Mouse (Mus musculus): ENCODE results near the gene Igf1r. TPM values are rescaled to one million over a fixed set of nuclear protein-coding genes. Genes with fewer than 3 reads are reported as not detected.

The Igf1r gene
- polyA plus RNA-seq, 1 experiment from 2014 or later: 19.6 TPM

DNA sequence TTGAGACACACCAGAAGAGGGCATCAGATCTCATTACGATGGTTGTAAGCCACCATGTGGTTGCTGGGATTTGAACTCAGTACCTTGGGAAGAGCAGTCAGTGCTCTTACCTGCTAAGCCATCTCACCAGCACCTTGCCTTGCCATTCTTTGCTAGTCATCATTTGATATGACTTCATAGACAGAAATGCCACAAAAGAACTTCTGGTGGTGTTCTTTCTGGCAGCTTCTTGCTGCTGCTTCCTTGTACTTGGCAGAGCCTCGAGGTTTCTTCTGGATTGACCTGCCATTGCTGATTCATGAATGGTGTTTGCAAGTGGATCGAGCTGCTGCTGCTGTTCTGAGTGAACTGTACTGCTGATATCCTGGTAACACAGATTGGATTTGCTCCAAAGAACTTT lies 298.3 kb downstream of the Igf1r start:
- H3K36me3 ChIP-seq: no peaks in the 10 kb centered on the region
- no peak for ATAC-seq (ENCODE audit: borderline replicate concordance, extremely low read depth, low FRiP score, low TSS enrichment)
- no peaks in the 10 kb centered on the region for H3K9me3 ChIP-seq
- H3K4me1 ChIP-seq: no peaks in the 10 kb centered on the region
- WGBS: 84% methylated on average over 3 of the region's 3 CpGs
- H3K9ac ChIP-seq: no peak overlapping the region
- no peak overlapping the region for H3K27ac ChIP-seq
- H3K27me3 ChIP-seq: no peaks in the 10 kb centered on the region
- no peak overlapping the region for H3K4me2 ChIP-seq
- no peak overlapping the region for H3K4me3 ChIP-seq

DNA sequence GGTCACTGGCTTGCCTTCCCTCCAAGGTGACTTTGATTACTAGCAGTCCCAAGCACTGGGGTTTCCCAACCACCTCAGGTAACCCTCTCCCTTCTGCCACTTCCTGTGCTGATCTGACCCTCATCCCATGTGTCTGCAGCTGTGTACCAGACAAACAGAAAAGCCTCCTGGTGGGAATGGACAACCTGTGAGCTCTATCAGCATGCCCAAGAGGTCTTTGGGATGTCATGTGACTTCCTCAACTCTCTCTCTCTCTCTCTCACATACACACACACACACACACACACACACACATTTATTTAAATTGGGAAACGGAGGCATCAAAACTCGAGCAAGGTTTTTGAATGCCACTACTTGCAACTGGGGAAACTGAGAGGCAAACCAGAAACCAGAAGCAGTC lies 305.1 kb downstream of the Igf1r start:
- peak overlapping the region; percentile 50; the same call in 1 of the 2 replicates for H3K27ac ChIP-seq
- ATAC-seq (ENCODE audit: borderline replicate concordance, extremely low read depth, low FRiP score, low TSS enrichment): no peak
- no peaks in the 10 kb centered on the region for H3K36me3 ChIP-seq

GRCm38 (mm10) chr7:68258326-68259150 lies 305.9 kb downstream of the Igf1r start:
- H3K9me3 ChIP-seq: no peaks in the 10 kb centered on the region
- H3K4me3 ChIP-seq: no peak overlapping the region
- H3K9ac ChIP-seq: no peak overlapping the region
- H3K27ac ChIP-seq: peak overlapping the region; percentile 50
- peak; percentile 40; the same call in 1 of the 2 replicates for ATAC-seq (ENCODE audit: borderline replicate concordance, extremely low read depth, low FRiP score, low TSS enrichment)
- H3K36me3 ChIP-seq: no peaks in the 10 kb centered on the region
- WGBS: 66% methylated on average over 17 of the region's 17 CpGs
- H3K4me1 ChIP-seq: peaks cover 23% of the 10 kb centered on the region
- H3K4me2 ChIP-seq: no peak overlapping the region
- H3K27me3 ChIP-seq: no peaks in the 10 kb centered on the region

More for the DNA sequence above, 305.1 kb downstream of the Igf1r start:
- no peak overlapping the region for H3K4me2 ChIP-seq
- no peak overlapping the region for H3K9ac ChIP-seq
- no peaks in the 10 kb centered on the region for H3K9me3 ChIP-seq
- WGBS: 50% methylated on average over 2 of the region's 2 CpGs
- H3K4me3 ChIP-seq: no peak overlapping the region
- H3K27me3 ChIP-seq: no peaks in the 10 kb centered on the region
- H3K4me1 ChIP-seq: peaks cover 19% of the 10 kb centered on the region

GRCm38 (mm10) chr7:68259523-68260081 lies 307.0 kb downstream of the Igf1r start:
- Histone ChIP-seq H3K27ac (no peak overlapping the region), H3K9me3 (no peaks in the 10 kb centered on the region), H3K4me3 (no peak overlapping the region), H3K4me2 (no peak overlapping the region), H3K27me3 (no peaks in the 10 kb centered on the region), H3K9ac (no peak overlapping the region), H3K4me1 (peaks cover 33% of the 10 kb centered on the region), H3K36me3 (no peaks in the 10 kb centered on the region)
- 43% methylated on average over 6 of the region's 6 CpGs for WGBS
- 0 out of 2 replicates have a peak, but pooled peaks have one; percentile 29 for ATAC-seq (ENCODE audit: borderline replicate concordance, extremely low read depth, low FRiP score, low TSS enrichment)

DNA sequence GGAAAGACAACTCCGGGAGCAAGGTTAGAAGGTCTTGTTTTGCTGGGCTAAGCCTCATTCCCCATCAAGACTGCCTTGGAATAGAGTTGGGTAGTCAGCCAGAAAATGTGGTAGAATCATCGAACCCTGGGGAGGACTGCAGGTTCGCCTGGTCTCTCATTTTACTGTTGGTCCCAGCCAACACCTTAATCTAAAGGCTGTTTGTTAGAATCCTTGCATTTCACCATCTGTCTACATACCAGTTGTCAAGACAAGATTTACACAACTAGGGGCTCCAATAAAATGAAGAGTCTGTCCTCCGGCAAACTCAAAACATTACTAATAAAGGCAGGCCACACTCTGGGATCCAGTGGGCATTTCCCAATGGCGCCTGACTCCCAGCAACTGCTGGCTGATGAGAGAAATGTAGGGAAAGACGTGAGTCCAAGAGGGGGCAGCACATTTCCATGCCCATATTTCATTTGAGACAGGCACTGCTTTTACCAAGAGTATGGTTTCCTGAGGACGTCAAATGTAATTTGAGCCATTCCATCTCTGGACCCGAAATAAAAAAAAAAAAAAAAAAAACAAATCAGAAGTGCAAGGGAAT lies 310.1 kb downstream of the Igf1r start:
- ATAC-seq (ENCODE audit: borderline replicate concordance, extremely low read depth, low FRiP score, low TSS enrichment): no peak
- WGBS: 38% methylated on average over 8 of the region's 8 CpGs
- peaks cover 45% of the 10 kb centered on the region for H3K4me1 ChIP-seq
- no peak overlapping the region for H3K27ac ChIP-seq
- no peaks in the 10 kb centered on the region for H3K36me3 ChIP-seq
- no peak overlapping the region for H3K9ac ChIP-seq
- H3K9me3 ChIP-seq: no peaks in the 10 kb centered on the region
- no peak overlapping the region for H3K4me3 ChIP-seq
- H3K27me3 ChIP-seq: no peaks in the 10 kb centered on the region
- no peak overlapping the region for H3K4me2 ChIP-seq

GRCm38 (mm10) chr7:68263346-68264027 lies 310.9 kb downstream of the Igf1r start:
- Histone ChIP-seq H3K27ac (0 out of 2 replicates have a peak overlapping the region, but pooled peaks have one; percentile 3), H3K9ac (no peak overlapping the region), H3K4me3 (peak overlapping the region; percentile 34), H3K36me3 (no peaks in the 10 kb centered on the region), H3K4me1 (peaks cover 38% of the 10 kb centered on the region), H3K4me2 (peak overlapping the region; percentile 83), H3K9me3 (no peaks in the 10 kb centered on the region), H3K27me3 (no peaks in the 10 kb centered on the region)
- WGBS: 48% methylated on average over 8 of the region's 8 CpGs
- no peak for ATAC-seq (ENCODE audit: borderline replicate concordance, extremely low read depth, low FRiP score, low TSS enrichment)

DNA sequence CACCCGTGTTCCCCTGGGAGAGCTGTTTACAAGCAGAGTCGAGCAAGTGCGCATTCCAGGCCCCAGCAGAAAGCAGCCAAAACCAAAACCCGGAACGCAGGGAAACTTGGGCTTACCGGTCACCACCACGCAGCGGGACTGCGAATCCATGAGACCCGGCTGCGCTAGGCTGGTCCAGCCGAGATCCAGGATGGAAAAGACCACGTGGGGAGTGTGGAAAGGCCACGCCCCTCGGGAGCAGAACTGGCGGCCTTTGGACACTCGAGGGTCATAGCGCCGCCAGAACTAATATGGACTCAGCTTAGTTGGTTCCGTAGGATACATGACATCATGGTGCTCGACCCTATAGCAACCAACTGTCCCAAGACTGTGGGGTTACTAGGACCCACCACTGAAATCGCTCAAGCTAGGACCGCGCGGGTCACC lies 311.4 kb downstream of the Igf1r start, which contains the start of gene Pgpep1l:
Gene Pgpep1l, minus strand, starts transcription at position 206 of the 426 bp plus-strand sequence.
- Histone ChIP-seq H3K4me3 (peak within 1 kb of the TSS; percentile 34), H3K27me3 (no peaks in the 10 kb centered on the region), H3K4me1 (peaks cover 33% of the 10 kb centered on the region), H3K4me2 (peak within 1 kb of the TSS; percentile 83), H3K27ac (0 out of 2 replicates have a peak within 1 kb of the TSS, but pooled peaks have one; percentile 3), H3K36me3 (no peaks in the 10 kb centered on the region), H3K9ac (no peak within 1 kb of the TSS), H3K9me3 (no peaks in the 10 kb centered on the region)
- 5% methylated on average over 25 of the region's 25 CpGs for WGBS
- ATAC-seq (ENCODE audit: borderline replicate concordance, extremely low read depth, low FRiP score, low TSS enrichment): peak; percentile 35; the same call in 1 of the 2 replicates

GRCm38 (mm10) chr7:68264531-68264930 lies 311.9 kb downstream of the Igf1r start:
- Histone ChIP-seq H3K9me3 (no peaks in the 10 kb centered on the region), H3K27ac (no peak overlapping the region), H3K9ac (no peak overlapping the region), H3K27me3 (no peaks in the 10 kb centered on the region), H3K4me3 (peak overlapping the region; percentile 34), H3K4me2 (peak overlapping the region; percentile 83), H3K4me1 (peaks cover 29% of the 10 kb centered on the region), H3K36me3 (no peaks in the 10 kb centered on the region)
- no peak for ATAC-seq (ENCODE audit: borderline replicate concordance, extremely low read depth, low FRiP score, low TSS enrichment)
- WGBS: 5% methylated on average over 14 of the region's 14 CpGs

- H3K4me2 ChIP-seq: no peak overlapping the region
- H3K9ac ChIP-seq: no peak overlapping the region
- H3K9me3 ChIP-seq: no peaks in the 10 kb centered on the region
- no peak overlapping the region for H3K4me3 ChIP-seq
- H3K27me3 ChIP-seq: no peaks in the 10 kb centered on the region
- H3K36me3 ChIP-seq: no peaks in the 10 kb centered on the region
- no peak overlapping the region for H3K27ac ChIP-seq
- WGBS: 33% methylated on average over 7 of the region's 7 CpGs
- ATAC-seq (ENCODE audit: borderline replicate concordance, extremely low read depth, low FRiP score, low TSS enrichment): no peak
- peaks cover 28% of the 10 kb centered on the region for H3K4me1 ChIP-seq
Measured at GRCm38 (mm10) chr7:68265391-68265790, 312.8 kb downstream of the Igf1r start.

DNA sequence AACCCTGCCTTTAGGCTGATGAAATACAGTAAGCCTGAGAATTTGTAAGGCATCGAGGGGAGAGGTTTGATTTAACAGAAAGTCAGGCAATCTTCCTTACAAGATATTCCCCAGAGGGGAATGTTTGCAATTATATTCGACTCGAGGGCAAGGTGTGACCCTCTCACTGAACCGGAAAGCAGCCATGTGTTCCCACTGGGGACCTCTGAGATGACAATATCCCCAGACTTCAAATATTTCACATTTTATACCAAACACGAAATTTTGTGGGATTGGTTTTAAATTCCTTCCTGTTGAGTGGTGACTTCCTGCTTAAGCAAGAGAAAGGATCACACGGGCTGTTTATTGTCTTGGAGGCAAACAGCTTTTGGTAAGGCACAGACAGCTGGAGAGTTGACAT lies 314.1 kb downstream of the Igf1r start:
- Histone ChIP-seq H3K27ac (no peak overlapping the region), H3K27me3 (no peaks in the 10 kb centered on the region), H3K9ac (no peak overlapping the region), H3K4me2 (no peak overlapping the region), H3K4me1 (peaks cover 30% of the 10 kb centered on the region), H3K9me3 (no peaks in the 10 kb centered on the region), H3K4me3 (no peak overlapping the region), H3K36me3 (no peaks in the 10 kb centered on the region)
- ATAC-seq (ENCODE audit: borderline replicate concordance, extremely low read depth, low FRiP score, low TSS enrichment): no peak
- WGBS: 15% methylated on average over 6 of the region's 6 CpGs

- H3K36me3 ChIP-seq: no peaks in the 10 kb centered on the region
- H3K4me1 ChIP-seq: peaks cover 17% of the 10 kb centered on the region
- 13% methylated on average over 4 of the region's 4 CpGs for WGBS
- peak; percentile 64; the same call in 1 of the 2 replicates for ATAC-seq (ENCODE audit: borderline replicate concordance, extremely low read depth, low FRiP score, low TSS enrichment)
- H3K27me3 ChIP-seq: no peaks in the 10 kb centered on the region
- H3K9me3 ChIP-seq: no peaks in the 10 kb centered on the region
- no peak overlapping the region for H3K27ac ChIP-seq
- no peak overlapping the region for H3K4me3 ChIP-seq
- H3K4me2 ChIP-seq: no peak overlapping the region
- no peak overlapping the region for H3K9ac ChIP-seq
Measured at GRCm38 (mm10) chr7:68270551-68270950, 317.9 kb downstream of the Igf1r start.
